Mouse (Mus musculus): ENCODE data around the gene Tsn.

Tsn gene

GRCm38 (mm10) chr1:118311622-118312326 lies at the start of gene Tsn:
TSS of gene Tsn (minus strand) at chr1:118311739.
- DNase-seq (ENCODE audit: low read depth, low spot score): no peak

- DNase-seq (ENCODE audit: low read depth, low spot score): no peak
These were observed 47.7 kb upstream of the Tsn start for GRCm38 (mm10) chr1:118359071-118359761.

GRCm38 (mm10) chr1:118349922-118350321 lies 38.4 kb upstream of the Tsn start:
- DNase-seq (ENCODE audit: low read depth, low spot score): no peak

- DNase-seq (ENCODE audit: low read depth, low spot score): no peak
These were observed 32.3 kb upstream of the Tsn start for GRCm38 (mm10) chr1:118343649-118344435.

GRCm38 (mm10) chr1:118337921-118338320 lies 26.4 kb upstream of the Tsn start:
- no peak for DNase-seq (ENCODE audit: low read depth, low spot score)

GRCm38 (mm10) chr1:118335847-118336246 lies 24.3 kb upstream of the Tsn start:
- DNase-seq (ENCODE audit: low read depth, low spot score): no peak

- DNase-seq (ENCODE audit: low read depth, low spot score): no peak
These were observed 23.5 kb upstream of the Tsn start for GRCm38 (mm10) chr1:118334749-118335713.

GRCm38 (mm10) chr1:118321661-118322201 lies 10.2 kb upstream of the Tsn start, which contains the start of gene Nifk:
TSS of gene Nifk (plus strand) at chr1:118321839.
- DNase-seq (ENCODE audit: low read depth, low spot score): peak; percentile 90

GRCm38 (mm10) chr1:118320696-118321095 lies 9.2 kb upstream of the Tsn start:
- peak; percentile 48 for DNase-seq (ENCODE audit: low read depth, low spot score)

- DNase-seq (ENCODE audit: low read depth, low spot score): peak; percentile 72
These were observed 538 bp downstream of the Tsn start for GRCm38 (mm10) chr1:118310780-118311621.

- DNase-seq (ENCODE audit: low read depth, low spot score): no peak
These were observed 13.8 kb downstream of the Tsn start for GRCm38 (mm10) chr1:118297719-118298118.

- DNase-seq (ENCODE audit: low read depth, low spot score): no peak
These were observed 14.9 kb downstream of the Tsn start for GRCm38 (mm10) chr1:118296673-118297072.

- no peak for DNase-seq (ENCODE audit: low read depth, low spot score)
These were observed 16.7 kb downstream of the Tsn start for GRCm38 (mm10) chr1:118294826-118295225.

GRCm38 (mm10) chr1:118294192-118294591 lies 17.3 kb downstream of the Tsn start:
- DNase-seq (ENCODE audit: low read depth, low spot score): no peak

GRCm38 (mm10) chr1:118292291-118292690 lies 19.2 kb downstream of the Tsn start:
- no peak for DNase-seq (ENCODE audit: low read depth, low spot score)

- DNase-seq (ENCODE audit: low read depth, low spot score): no peak
These were observed 36.4 kb downstream of the Tsn start for GRCm38 (mm10) chr1:118275139-118275538.

- DNase-seq (ENCODE audit: low read depth, low spot score): no peak
These were observed 59.6 kb downstream of the Tsn start for GRCm38 (mm10) chr1:118251931-118252330.

Data from c-Kit-negative CD71-positive TER-119-positive erythroid progenitor cells, embryonic 14.5 days (primary cell).